Mouse (Mus musculus) CD4-positive, CD25-positive, alpha-beta regulatory T cell, adult 9 weeks (primary cell): ENCODE results near the gene Rnase11. TPM values are rescaled to one million over a fixed set of nuclear protein-coding genes. Genes with fewer than 3 reads are reported as not detected.

Experiments
- polyA plus RNA-seq: library from polyadenylated mRNA; unstranded; fragments of 100-300 nt; shearing (Covaris generic); gene quantifications from one replicate; pipeline ENCODE4 v1.2.1, GENCODE M21; 2017

Rnase11 gene
- polyA plus RNA-seq = not detected

DNA sequence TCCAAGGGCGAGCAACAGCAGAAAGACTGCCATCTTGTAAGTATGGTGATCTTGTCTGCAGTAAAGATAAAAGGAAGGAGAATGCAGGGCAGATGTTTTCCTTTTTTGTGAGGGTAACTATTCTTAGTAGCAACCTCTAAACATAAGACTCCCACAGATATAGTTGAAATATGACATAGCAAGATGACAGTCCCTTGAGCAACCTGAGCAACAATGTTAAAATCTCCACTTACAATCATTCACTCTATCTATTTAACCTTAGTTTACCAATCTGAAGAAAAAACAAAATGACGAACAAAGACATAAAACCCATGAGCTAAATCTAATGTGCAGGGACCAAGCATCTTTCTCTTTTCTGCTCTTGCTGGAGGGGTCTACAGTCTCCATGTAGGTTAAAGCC is at the start of gene Rnase11:
Gene Rnase11 (minus strand): TSS at position 101 of the 400 bp plus-strand sequence.

GRCm38 (mm10) chr14:51090921-51091900 is 41.2 kb upstream of the Rnase11 start, which contains the start of the genes Rnase4 and Ang:
Gene Rnase4 (plus strand): TSS chr14:51091077.
Gene Ang (plus strand): TSS chr14:51091150.

GRCm38 (mm10) chr14:51074335-51074734 is 24.4 kb upstream of the Rnase11 start, which contains the start of gene Olfr750:
Gene Olfr750 (minus strand): TSS chr14:51074435.

DNA sequence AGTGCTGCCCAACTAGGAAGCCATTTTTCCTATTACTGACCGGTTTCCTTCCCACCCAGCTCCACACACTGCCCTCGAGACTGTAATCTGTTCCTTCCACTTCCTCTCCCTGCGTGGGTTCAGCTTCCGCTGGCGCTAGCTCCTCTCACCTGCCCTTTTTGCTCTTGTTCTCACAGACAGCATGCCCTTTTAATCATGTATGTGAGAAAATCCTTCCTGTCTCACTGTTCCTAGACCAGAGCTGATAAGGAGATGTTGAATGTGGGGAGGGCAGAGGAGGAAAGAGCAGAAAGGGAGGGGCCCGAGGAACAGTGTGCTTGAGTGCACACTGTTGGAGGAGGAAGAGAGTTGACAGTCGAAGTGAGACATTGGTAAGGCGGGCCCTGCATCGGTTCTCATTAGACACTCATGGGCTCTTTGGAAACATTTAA is 7.5 kb upstream of the Rnase11 start, which contains the start of gene Rnase12:
Gene Rnase12 (minus strand): TSS at position 261 of the 431 bp plus-strand sequence.

DNA sequence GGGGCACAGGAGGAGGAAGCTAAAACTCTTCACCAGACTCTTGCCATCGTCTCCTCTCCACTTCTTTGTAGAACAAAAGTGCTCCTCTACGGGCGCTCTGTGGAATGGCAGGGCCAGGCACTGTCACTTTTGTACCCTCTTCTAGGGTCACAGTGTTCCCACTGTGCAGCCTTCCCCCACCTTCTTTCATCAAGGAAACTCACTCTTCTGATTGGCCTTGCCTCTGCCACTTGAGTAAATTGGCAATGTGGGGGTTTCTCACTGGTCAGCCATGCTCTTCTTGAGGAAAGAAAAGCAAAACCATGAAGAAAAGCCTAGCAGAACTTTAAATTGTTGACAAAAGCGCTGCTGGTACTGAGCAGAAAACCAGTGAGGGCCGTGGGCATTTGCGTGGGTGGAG is 8.2 kb downstream of the Rnase11 start, which contains the start of gene Rnase9:
Gene Rnase9 (minus strand): TSS at position 101 of the 400 bp plus-strand sequence.

GRCm38 (mm10) chr14:51007152-51007801 is 42.7 kb downstream of the Rnase11 start, which contains the start of gene Rnase10:
Gene Rnase10 (plus strand): TSS chr14:51007751.

Other genes with a start within 250 kb of the Rnase11 start
- not detected for gene Ccnb1ip1, start 242.4 kb downstream of the Rnase11 start, polyA plus RNA-seq
- gene Parp2, start 242.3 kb downstream of the Rnase11 start, polyA plus RNA-seq = 76.4 TPM
- gene Tep1, start 179.6 kb downstream of the Rnase11 start, polyA plus RNA-seq = 28.8 TPM
- 0.05 TPM for gene Klhl33, start 152.7 kb downstream of the Rnase11 start, polyA plus RNA-seq
- gene Osgep, start 125.3 kb downstream of the Rnase11 start, polyA plus RNA-seq = 70.8 TPM
- 86.5 TPM for gene Apex1, start 125.2 kb downstream of the Rnase11 start, polyA plus RNA-seq
- gene Pip4p1, start 119.3 kb downstream of the Rnase11 start, polyA plus RNA-seq = 6.1 TPM
- gene Pnp, start 119.1 kb downstream of the Rnase11 start, polyA plus RNA-seq = 55.3 TPM
- gene Gm49342, start 105.6 kb downstream of the Rnase11 start, polyA plus RNA-seq = not detected
- gene Pnp2, start 94.2 kb downstream of the Rnase11 start, polyA plus RNA-seq = 1.1 TPM
- not detected for gene Rnase10, start 42.4 kb downstream of the Rnase11 start, polyA plus RNA-seq
- gene Rnase9, start 8.3 kb downstream of the Rnase11 start, polyA plus RNA-seq = not detected
- gene Rnase12, start 7.5 kb upstream of the Rnase11 start, polyA plus RNA-seq = not detected
- gene Olfr750, start 24.3 kb upstream of the Rnase11 start, polyA plus RNA-seq = not detected
- 19.2 TPM for gene Rnase4, start 40.9 kb upstream of the Rnase11 start, polyA plus RNA-seq
- gene Ang, start 41.0 kb upstream of the Rnase11 start, polyA plus RNA-seq = 3.6 TPM
- gene Eddm3b, start 64.3 kb upstream of the Rnase11 start, polyA plus RNA-seq = not detected
- 0.93 TPM for gene Rnase6, start 73.7 kb upstream of the Rnase11 start, polyA plus RNA-seq
- gene Rnase1, start 96.6 kb upstream of the Rnase11 start, polyA plus RNA-seq = not detected
- gene Rnase2b, start 112.1 kb upstream of the Rnase11 start, polyA plus RNA-seq = not detected
- gene Ang2, start 149.0 kb upstream of the Rnase11 start, polyA plus RNA-seq = not detected
- gene Ear14, start 153.2 kb upstream of the Rnase11 start, polyA plus RNA-seq = not detected
- gene Rnase2a, start 205.9 kb upstream of the Rnase11 start, polyA plus RNA-seq = not detected